Comparison of ENCODE assay signal across 9 mouse cellular contexts in genomic region chr3:35323450-35324077, GRCm38 (mm10).
DNase-seq lines count a peak whose midpoint lies in the region; ATAC-seq and TF ChIP-seq lines count a peak whose summit lies in the region.
"Had no signal": no experiment of that assay in that cellular context is flagged by ENCODE, and none has a peak within 500 bp of the region (broad histone marks: within the 10 kb centered on the region; RNA-seq: fewer than 3 reads in every experiment).

No protein-coding gene starts in this region.

- 75% methylated on average over 11 of the region's 11 CpGs for WGBS in midbrain, embryonic 10.5 days
- WGBS in midbrain, embryonic 11.5 days: 71% methylated on average over 11 of the region's 11 CpGs
- 54% methylated on average over 11 of the region's 11 CpGs for WGBS in liver, postnatal 0 days (ENCODE audit: insufficient replicate concordance)

- TF ChIP-seq EP300 in liver, postnatal 0 days (IDR thresholded peaks at IDR 0.05; ENCODE audit: low read depth): no peak

- H3K4me2 ChIP-seq in midbrain, embryonic 11.5 days: no peak overlapping the region
- H3K4me2 ChIP-seq in liver, postnatal 0 days (ENCODE audit: low read depth, low read length): no peak overlapping the region
- H3K4me2 ChIP-seq: liver, embryonic 15.5 days had no signal

- DNase-seq in midbrain, embryonic 10.5 days (ENCODE audit: low spot score): peak; percentile 56
- no peak for DNase-seq in midbrain, embryonic 11.5 days (ENCODE audit: low spot score, missing footprints)
- peak; percentile 13 to 21 for DNase-seq in cerebellum, adult 18-20 months
- peak; percentile 34 to 45 for DNase-seq in frontal cortex, postnatal 10 days (ENCODE audit: low spot score in 2 of 2)
- peak; percentile 53 for DNase-seq in kidney, postnatal 14 days
- peak; percentile 24 for DNase-seq in liver, postnatal 0 days
- DNase-seq in right cerebral cortex, adult 2 months (ENCODE audit: low spot score in 2 of 2): peak; percentile 70 to 76

- no peak overlapping the region for H3K9ac ChIP-seq in midbrain, embryonic 11.5 days (ENCODE audit: low read length)
- no peak overlapping the region for H3K9ac ChIP-seq in liver, postnatal 0 days (replicated peaks)
- H3K9ac ChIP-seq: liver, embryonic 15.5 days had no signal

- peaks cover 56% of the 10 kb centered on the region for H3K4me1 ChIP-seq in midbrain, embryonic 10.5 days
- peaks cover 18% of the 10 kb centered on the region; the same call in 1 of the 2 replicates for H3K4me1 ChIP-seq in midbrain, embryonic 11.5 days (ENCODE audit: control insufficient read depth, insufficient read depth, low read length)
- no peaks in the 10 kb centered on the region for H3K4me1 ChIP-seq in liver, postnatal 0 days (ENCODE audit: insufficient read depth)
- H3K4me1 ChIP-seq: liver, embryonic 15.5 days had no signal

- H3K9me3 ChIP-seq in midbrain, embryonic 10.5 days (replicated peaks): no peaks in the 10 kb centered on the region
- H3K9me3 ChIP-seq in midbrain, embryonic 11.5 days (ENCODE audit: control insufficient read depth, low read length): no peaks in the 10 kb centered on the region
- H3K9me3 ChIP-seq in liver, postnatal 0 days (ENCODE audit: low read length): no peaks in the 10 kb centered on the region
- H3K9me3 ChIP-seq: liver, embryonic 15.5 days had no signal

- no peaks in the 10 kb centered on the region for H3K36me3 ChIP-seq in midbrain, embryonic 10.5 days
- H3K36me3 ChIP-seq in midbrain, embryonic 11.5 days (ENCODE audit: control insufficient read depth, insufficient read depth, low read length): no peaks in the 10 kb centered on the region
- no peaks in the 10 kb centered on the region for H3K36me3 ChIP-seq in liver, postnatal 0 days (replicated peaks; ENCODE audit: insufficient read depth, low read length)
- H3K36me3 ChIP-seq: liver, embryonic 15.5 days had no signal

- peak; percentile 44 for TF ChIP-seq CTCF in liver, postnatal 0 days (IDR thresholded peaks at IDR 0.05; ENCODE audit: low read depth)

- H3K27ac ChIP-seq in midbrain, embryonic 10.5 days (replicated peaks): peak overlapping the region; percentile 76
- H3K27ac ChIP-seq in midbrain, embryonic 11.5 days (ENCODE audit: low read depth, low read length): no peak overlapping the region; the same call in 1 of the 2 replicates
- H3K27ac ChIP-seq in liver, postnatal 0 days (ENCODE audit: low read depth): no peak overlapping the region
- H3K27ac ChIP-seq: liver, embryonic 15.5 days had no signal

- no peaks in the 10 kb centered on the region for H3K27me3 ChIP-seq in midbrain, embryonic 10.5 days (ENCODE audit: low read depth, poor library complexity, severe bottlenecking)
- no peaks in the 10 kb centered on the region for H3K27me3 ChIP-seq in midbrain, embryonic 11.5 days (ENCODE audit: control insufficient read depth, insufficient read depth, low read length)
- H3K27me3 ChIP-seq in liver, postnatal 0 days (ENCODE audit: insufficient read depth, low read length): no peaks in the 10 kb centered on the region
- H3K27me3 ChIP-seq: liver, embryonic 15.5 days had no signal

- ATAC-seq in midbrain, embryonic 11.5 days (ENCODE audit: low FRiP score): no peak
- ATAC-seq in liver, postnatal 0 days: no peak
- ATAC-seq in granulocyte monocyte progenitor cell, adult 5-6 weeks (replicated peaks; ENCODE audit: poor library complexity, severe bottlenecking): no peak

- no peak overlapping the region for H3K4me3 ChIP-seq in midbrain, embryonic 10.5 days
- H3K4me3 ChIP-seq in midbrain, embryonic 11.5 days (ENCODE audit: low read depth, low read length): no peak overlapping the region
- H3K4me3 ChIP-seq in liver, postnatal 0 days (ENCODE audit: low read depth, low read length): no peak overlapping the region
- H3K4me3 ChIP-seq: liver, embryonic 15.5 days had no signal
